Mouse (Mus musculus): ENCODE data around the gene Bcl2l15. TPM values are rescaled to one million over a fixed set of nuclear protein-coding genes. Genes with fewer than 3 reads are reported as not detected.
A peak's percentile ranks its signal among the peaks of the same experiment; 100 is the strongest.
"Not testable (repeated sequence)": the region's sequence is repeated elsewhere in the genome, so short reads cannot be mapped to it uniquely, and the experiment has no call there.

The Bcl2l15 gene
- polyA plus RNA-seq (2012) = 0.06 and 0.15 TPM in 2 replicates

GRCm38 (mm10) chr3:103832426-103832825, at the start of gene Bcl2l15:
Bcl2l15 (plus strand) TSS chr3:103832601.
- TF ChIP-seq GATA1 (IDR thresholded peaks at IDR 0.05; ENCODE audit: low read length) (no peak), TAL1 (IDR thresholded peaks at IDR 0.05; ENCODE audit: low read length) (no peak)
- peaks cover 25% of the 10 kb centered on the region for H3K4me1 ChIP-seq (ENCODE audit: control insufficient read depth)
- H3K36me3 ChIP-seq (ENCODE audit: control insufficient read depth) = peaks cover 8% of the 10 kb centered on the region
- H3K27me3 ChIP-seq (ENCODE audit: control insufficient read depth) = no peaks in the 10 kb centered on the region
- peak within 1 kb of the TSS; percentile 3 for H3K4me3 ChIP-seq (replicated peaks)
- no peaks in the 10 kb centered on the region for H3K9me3 ChIP-seq (ENCODE audit: control insufficient read depth, low read length)

GRCm38 (mm10) chr3:103782844-103783609, 49.4 kb upstream of the Bcl2l15 start:
- no peaks in the 10 kb centered on the region for H3K9me3 ChIP-seq (ENCODE audit: control insufficient read depth, low read length)
- TF ChIP-seq GATA1 (IDR thresholded peaks at IDR 0.05; ENCODE audit: low read length) (no peak), TAL1 (IDR thresholded peaks at IDR 0.05; ENCODE audit: low read length) (no peak)
- peaks cover 91% of the 10 kb centered on the region for H3K36me3 ChIP-seq (ENCODE audit: control insufficient read depth)
- no peak overlapping the region for H3K4me3 ChIP-seq (replicated peaks)
- H3K27me3 ChIP-seq (ENCODE audit: control insufficient read depth) = no peaks in the 10 kb centered on the region
- H3K4me1 ChIP-seq (ENCODE audit: control insufficient read depth) = peaks cover 83% of the 10 kb centered on the region

GRCm38 (mm10) chr3:103787225-103787624, 45.2 kb upstream of the Bcl2l15 start:
- Histone ChIP-seq H3K4me3 (replicated peaks) (peak overlapping the region; percentile 46), H3K4me1 (ENCODE audit: control insufficient read depth) (peaks cover 72% of the 10 kb centered on the region), H3K36me3 (ENCODE audit: control insufficient read depth) (peaks cover 66% of the 10 kb centered on the region), H3K27me3 (ENCODE audit: control insufficient read depth) (no peaks in the 10 kb centered on the region), H3K9me3 (ENCODE audit: control insufficient read depth, low read length) (no peaks in the 10 kb centered on the region)
- TF ChIP-seq GATA1 (IDR thresholded peaks at IDR 0.05; ENCODE audit: low read length) (no peak), TAL1 (IDR thresholded peaks at IDR 0.05; ENCODE audit: low read length) (no peak)

- TF ChIP-seq GATA1 (IDR thresholded peaks at IDR 0.05; ENCODE audit: low read length) (no peak), TAL1 (IDR thresholded peaks at IDR 0.05; ENCODE audit: low read length) (no peak)
- peak overlapping the region; percentile 70 for H3K4me3 ChIP-seq (replicated peaks)
- no peaks in the 10 kb centered on the region for H3K9me3 ChIP-seq (ENCODE audit: control insufficient read depth, low read length)
- H3K27me3 ChIP-seq (ENCODE audit: control insufficient read depth) = no peaks in the 10 kb centered on the region
- H3K4me1 ChIP-seq (ENCODE audit: control insufficient read depth) = peaks cover 75% of the 10 kb centered on the region
- H3K36me3 ChIP-seq (ENCODE audit: control insufficient read depth) = peaks cover 49% of the 10 kb centered on the region
Measured at GRCm38 (mm10) chr3:103789096-103789495, 43.3 kb upstream of the Bcl2l15 start.

GRCm38 (mm10) chr3:103789891-103790345, 42.5 kb upstream of the Bcl2l15 start:
- TF ChIP-seq GATA1 (IDR thresholded peaks at IDR 0.05; ENCODE audit: low read length) = no peak
- no peak for TF ChIP-seq TAL1 (IDR thresholded peaks at IDR 0.05; ENCODE audit: low read length)
- peak overlapping the region; percentile 70 for H3K4me3 ChIP-seq (replicated peaks)
- H3K27me3 ChIP-seq (ENCODE audit: control insufficient read depth) = no peaks in the 10 kb centered on the region
- H3K9me3 ChIP-seq (ENCODE audit: control insufficient read depth, low read length) = no peaks in the 10 kb centered on the region
- peaks cover 41% of the 10 kb centered on the region for H3K36me3 ChIP-seq (ENCODE audit: control insufficient read depth)
- peaks cover 76% of the 10 kb centered on the region for H3K4me1 ChIP-seq (ENCODE audit: control insufficient read depth)

GRCm38 (mm10) chr3:103790346-103791145, 41.9 kb upstream of the Bcl2l15 start:
- TF ChIP-seq TAL1 (IDR thresholded peaks at IDR 0.05; ENCODE audit: low read length) = no peak
- TF ChIP-seq GATA1 (IDR thresholded peaks at IDR 0.05; ENCODE audit: low read length) = no peak
- H3K4me3 ChIP-seq (replicated peaks) = peak overlapping the region; percentile 70
- H3K27me3 ChIP-seq (ENCODE audit: control insufficient read depth) = no peaks in the 10 kb centered on the region
- H3K9me3 ChIP-seq (ENCODE audit: control insufficient read depth, low read length) = no peaks in the 10 kb centered on the region
- H3K36me3 ChIP-seq (ENCODE audit: control insufficient read depth) = peaks cover 35% of the 10 kb centered on the region
- peaks cover 74% of the 10 kb centered on the region for H3K4me1 ChIP-seq (ENCODE audit: control insufficient read depth)

- no peak for TF ChIP-seq TAL1 (IDR thresholded peaks at IDR 0.05; ENCODE audit: low read length)
- TF ChIP-seq GATA1 (IDR thresholded peaks at IDR 0.05; ENCODE audit: low read length) = no peak
- peaks cover 76% of the 10 kb centered on the region for H3K4me1 ChIP-seq (ENCODE audit: control insufficient read depth)
- H3K4me3 ChIP-seq (replicated peaks) = peak within 1 kb of the TSS; percentile 70
Measured at GRCm38 (mm10) chr3:103791230-103792110, 40.9 kb upstream of the Bcl2l15 start, which contains the start of gene Hipk1. Hipk1 (minus strand) TSS chr3:103791563.

GRCm38 (mm10) chr3:103792111-103792406, 40.3 kb upstream of the Bcl2l15 start:
- H3K9me3 ChIP-seq (ENCODE audit: control insufficient read depth, low read length); H3K27me3 ChIP-seq (ENCODE audit: control insufficient read depth): not testable (repeated sequence)
- peak overlapping the region; percentile 70 for H3K4me3 ChIP-seq (replicated peaks)
- H3K4me1 ChIP-seq (ENCODE audit: control insufficient read depth) = peaks cover 77% of the 10 kb centered on the region
- peaks cover 23% of the 10 kb centered on the region for H3K36me3 ChIP-seq (ENCODE audit: control insufficient read depth)

More at GRCm38 (mm10) chr3:103791230-103792110, 40.9 kb upstream of the Bcl2l15 start, which contains the start of gene Hipk1:
- Histone ChIP-seq H3K36me3 (ENCODE audit: control insufficient read depth) (peaks cover 28% of the 10 kb centered on the region), H3K27me3 (ENCODE audit: control insufficient read depth) (no peaks in the 10 kb centered on the region), H3K9me3 (ENCODE audit: control insufficient read depth, low read length) (no peaks in the 10 kb centered on the region)

All from erythroblast, embryonic 14.5 days (primary cell).